Mouse (Mus musculus) G1E (cell line): ENCODE data around the gene Wfdc16.

Experiments
- CTCF ChIP-seq: IDR thresholded peaks from 2 replicates; pipeline ENCODE4 v1.5.1; 2012; ENCODE audit warnings: low read depth, low read length, inconsistent platforms, mixed read lengths
- GATA1 ChIP-seq: IDR thresholded peaks from 2 replicates; pipeline ENCODE4 v1.6.1; 2012; ENCODE audit warnings: borderline replicate concordance, low read length, inconsistent platforms, mixed read lengths
- GATA2 ChIP-seq: IDR thresholded peaks from 2 replicates; pipeline ENCODE4 v1.6.1; 2012; ENCODE audit warnings: low read depth, low read length, inconsistent platforms, borderline replicate concordance

DNA sequence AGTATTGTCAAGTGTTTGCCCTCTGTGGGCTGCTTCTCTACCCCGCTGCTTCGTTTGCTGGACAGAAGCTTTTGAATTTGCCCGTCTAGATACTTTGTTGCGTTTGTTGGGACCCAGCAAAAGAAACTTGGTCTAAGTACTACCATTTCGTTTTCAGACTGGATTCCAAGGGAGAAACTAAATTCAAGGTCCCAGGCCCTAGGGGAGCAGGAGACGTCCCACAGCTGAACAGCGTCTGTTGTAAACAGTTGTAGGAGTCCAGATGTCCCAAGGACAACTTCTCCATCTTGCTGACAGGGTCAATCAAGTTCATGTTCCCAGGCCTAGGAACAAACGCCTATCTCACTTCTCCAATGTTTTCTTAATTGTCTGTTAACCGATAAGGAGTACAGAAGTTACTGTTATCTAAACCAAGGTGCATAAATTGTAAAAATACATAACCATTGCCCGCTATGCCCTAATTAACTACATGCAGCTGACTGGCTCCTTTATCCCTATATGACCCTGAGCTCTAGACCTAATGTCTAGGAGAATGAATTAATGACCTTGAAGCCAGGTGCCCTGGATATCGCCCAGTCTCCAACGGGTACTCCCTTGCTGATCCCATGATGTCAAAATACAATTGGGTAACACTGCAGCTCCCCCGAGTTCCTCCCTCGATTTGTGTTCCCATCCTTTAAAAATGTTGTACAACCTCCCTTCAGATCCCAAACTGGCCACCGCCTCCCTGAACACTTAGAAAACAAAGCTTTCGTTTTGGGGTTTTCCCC is 38.5 kb upstream of the Wfdc16 start:
- TF ChIP-seq CTCF (no peak), GATA1 (no peak), GATA2 (no peak)
